Mouse (Mus musculus) lung, postnatal 25 days (tissue): Measurements from ENCODE around the gene Kcng3.

Source experiments
- DNase-seq: peaks from one replicate; pipeline ENCODE4 v3.0.0; 2022; ENCODE audit warnings: low spot score

The Kcng3 gene

DNA sequence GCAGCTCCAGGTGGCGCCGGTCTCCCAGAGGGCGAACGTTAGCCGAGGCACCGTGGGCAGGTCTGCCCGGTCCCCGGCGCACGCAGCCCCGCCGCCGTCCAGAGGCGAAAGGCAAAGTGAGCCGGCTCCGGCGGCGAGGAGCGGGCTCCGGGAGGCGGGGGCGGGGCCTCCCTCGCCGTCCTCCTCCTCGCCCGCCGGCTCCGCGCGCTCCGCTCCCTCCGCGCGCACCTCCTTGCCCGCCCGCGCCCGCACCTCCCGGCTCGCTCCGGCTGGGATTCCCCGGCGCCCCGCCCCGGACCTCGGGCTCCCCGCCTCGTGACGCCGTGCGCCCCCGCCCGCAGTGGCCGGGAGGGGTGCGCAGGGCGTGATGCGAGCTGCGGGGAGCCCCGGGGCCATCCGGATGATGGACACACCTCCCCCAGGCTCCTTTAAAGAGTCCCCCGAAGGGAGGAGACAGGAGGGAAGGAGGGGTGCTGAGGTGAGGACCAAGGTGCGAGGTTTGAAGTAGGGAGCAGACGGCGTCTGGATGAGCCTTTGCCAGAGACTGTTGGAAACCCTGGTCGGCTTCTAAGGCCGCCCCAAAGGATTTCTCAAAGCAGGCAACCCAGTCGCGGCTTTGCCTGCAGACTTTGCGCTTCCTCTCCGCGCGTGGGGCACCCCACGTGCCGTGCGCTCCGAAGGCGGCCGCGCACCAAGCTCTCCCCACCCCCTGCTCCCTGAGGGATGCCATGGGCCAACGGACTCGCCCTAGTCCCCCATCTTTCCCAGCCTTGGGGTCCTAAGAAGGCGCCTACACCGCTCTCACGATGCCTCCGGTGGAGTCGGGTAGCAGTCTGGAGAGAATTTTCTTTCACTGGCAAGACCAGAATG lies at the start of gene Kcng3:
Kcng3 (minus strand) TSS at position 113 of the 870 bp plus-strand sequence.
- DNase-seq, result no peak

DNA sequence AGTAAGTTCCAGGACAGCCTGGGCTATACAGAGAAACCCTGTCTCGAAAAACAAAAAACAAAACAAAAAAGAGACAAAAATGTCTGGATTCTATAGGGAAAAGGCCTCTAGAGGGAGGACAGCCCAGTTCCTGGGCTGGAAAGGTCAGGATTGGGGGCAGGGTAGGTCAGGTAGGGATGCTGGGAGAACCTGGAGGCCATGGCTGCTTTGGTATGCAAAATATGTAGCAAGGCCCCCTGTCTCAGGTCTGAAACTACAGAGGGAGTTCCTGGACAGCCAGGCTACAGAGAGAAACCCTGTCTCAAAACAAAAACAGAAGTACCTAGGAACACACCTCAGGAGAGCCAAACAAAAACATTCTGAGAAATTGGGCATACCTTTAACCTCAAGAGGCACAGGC lies 45.7 kb upstream of the Kcng3 start:
- DNase-seq, result no peak

- no peak for DNase-seq
These were observed 41.0 kb upstream of the Kcng3 start for GRCm38 (mm10) chr17:83672685-83673084.

- no peak for DNase-seq
These were observed 36.4 kb upstream of the Kcng3 start for GRCm38 (mm10) chr17:83667934-83668690.

DNA sequence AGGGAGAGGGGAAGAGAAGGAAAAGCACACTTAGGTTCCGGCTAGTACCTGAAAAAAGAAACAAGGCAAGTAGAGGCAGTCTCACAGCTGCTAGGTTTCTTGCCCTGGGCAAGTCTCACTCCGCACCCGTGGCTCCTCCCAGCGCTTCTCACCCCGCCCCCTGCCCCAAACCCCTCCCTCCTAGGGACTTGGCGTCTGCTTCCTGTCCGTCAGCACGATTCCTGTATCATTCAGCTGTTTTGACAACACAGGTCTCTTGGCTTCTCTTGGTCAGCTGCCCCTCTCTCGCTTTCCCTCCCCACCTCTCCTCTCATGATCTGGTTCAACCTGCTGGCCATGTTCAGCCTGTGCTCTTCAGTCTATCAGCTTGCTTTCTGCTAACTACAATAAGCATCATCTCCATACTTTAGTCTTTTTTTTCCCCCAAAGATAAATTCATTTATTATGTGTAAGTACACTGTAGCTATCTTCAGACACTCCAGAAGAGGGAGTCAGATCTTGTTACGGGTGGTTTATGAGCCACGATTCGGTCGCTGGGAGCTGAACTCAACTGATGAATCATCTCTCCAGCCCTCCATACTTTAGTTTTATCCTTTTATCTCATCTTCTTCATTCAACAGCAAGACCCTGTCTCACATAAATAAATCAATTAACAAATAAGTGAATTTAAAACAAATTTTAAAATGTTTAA lies 35.0 kb upstream of the Kcng3 start:
- DNase-seq, result no peak

GRCm38 (mm10) chr17:83664761-83665160 lies 33.1 kb upstream of the Kcng3 start:
- no peak for DNase-seq

DNA sequence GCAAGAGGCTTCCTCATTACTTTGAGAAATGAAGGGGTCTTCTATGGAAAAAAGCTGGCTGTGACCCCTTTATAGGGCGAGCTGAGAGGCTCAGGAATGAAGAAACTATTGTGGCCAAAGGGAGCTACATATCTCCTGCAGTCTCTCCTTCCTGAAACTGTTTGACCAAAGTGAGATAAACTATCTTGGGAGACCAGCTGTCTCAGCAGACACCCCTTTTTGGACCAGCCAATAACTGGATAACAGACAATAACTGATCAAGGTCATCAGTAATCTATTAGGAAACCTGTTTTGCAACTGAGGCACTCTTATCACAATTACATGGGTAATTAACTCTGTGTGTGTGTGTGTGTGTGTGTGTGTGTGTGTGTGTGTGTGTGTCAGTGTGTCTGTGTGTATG lies 27.2 kb upstream of the Kcng3 start:
- no peak for DNase-seq

DNA sequence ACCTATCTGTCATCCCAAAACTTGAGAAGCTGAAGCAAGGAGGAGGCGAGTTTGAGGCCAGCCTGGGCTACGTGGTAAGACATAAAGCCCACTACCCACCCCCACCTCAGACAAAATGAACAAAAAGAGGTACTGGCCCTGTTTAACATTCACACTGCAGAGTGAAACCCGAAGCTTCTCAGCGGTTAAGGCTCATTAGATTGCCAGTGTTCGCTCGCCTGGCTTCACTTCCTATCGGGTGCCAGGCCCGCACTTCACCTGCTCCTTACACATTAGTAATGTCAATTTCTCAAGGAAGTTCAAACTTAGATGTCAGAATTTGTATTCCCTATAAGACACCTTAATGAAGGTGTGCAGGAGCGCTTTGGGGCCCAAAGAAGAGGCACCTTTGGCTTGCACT lies 25.7 kb upstream of the Kcng3 start:
- DNase-seq, result no peak

DNA sequence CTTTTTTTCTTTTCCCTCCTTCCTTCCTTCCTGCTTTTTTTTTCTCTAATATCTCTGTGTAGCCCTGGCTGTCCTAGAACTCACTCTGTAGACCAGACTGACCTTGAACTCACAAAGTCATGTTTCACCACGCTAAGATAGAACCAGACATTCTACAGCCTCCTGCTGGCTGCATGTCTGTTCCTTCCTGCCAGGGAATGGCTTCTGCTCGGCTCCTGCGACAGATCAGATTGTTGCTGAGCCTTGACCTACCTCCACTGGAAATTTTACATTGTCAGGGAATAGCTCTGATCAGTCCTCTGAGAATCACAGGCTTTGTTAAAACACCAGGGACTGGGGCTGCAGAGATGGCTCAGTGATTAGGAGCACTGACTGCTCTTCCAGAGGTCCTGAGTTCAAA lies 24.0 kb upstream of the Kcng3 start:
- DNase-seq, result no peak

DNA sequence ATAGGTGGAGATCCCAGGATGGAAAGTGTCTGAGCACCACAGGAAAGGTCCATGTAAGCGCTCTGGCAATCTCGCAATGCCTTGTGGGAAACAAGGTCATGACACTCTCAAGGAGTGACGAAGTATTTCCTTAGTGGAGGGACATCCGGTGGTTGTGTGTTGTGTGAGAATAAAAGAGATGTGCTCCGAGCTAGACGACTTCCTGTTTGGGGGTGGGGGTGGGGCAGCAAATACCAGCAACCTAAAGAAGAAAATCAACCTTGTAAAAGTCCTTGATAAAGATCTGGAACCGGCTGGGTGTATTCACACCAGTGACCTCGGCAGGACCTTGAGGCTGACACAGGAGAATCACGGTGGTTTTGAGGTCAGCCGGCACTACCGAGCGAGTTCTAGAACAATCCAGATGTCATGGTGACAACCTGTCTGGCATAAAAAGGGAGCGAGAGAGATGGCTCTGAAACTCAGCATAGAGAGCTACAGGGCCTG lies 23.0 kb upstream of the Kcng3 start:
- no peak for DNase-seq

DNA sequence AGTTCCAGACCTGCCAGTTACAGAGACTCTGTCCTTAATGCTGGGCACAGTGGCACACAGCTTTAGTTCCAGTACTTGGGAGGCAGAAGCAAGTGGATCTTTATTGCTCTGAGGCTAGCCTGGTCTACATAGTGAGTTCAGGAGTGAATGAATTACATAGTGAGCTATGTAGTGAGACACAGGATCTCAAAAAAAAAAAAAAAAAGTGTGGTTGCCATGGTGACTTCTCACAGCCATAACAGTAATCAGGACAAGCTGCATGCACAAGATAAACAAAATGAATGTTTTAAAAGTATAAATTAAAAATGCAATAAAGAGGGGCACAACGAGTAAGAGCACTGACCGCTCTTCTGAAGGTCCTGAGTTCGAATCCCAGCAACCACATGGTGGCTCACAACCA lies 21.9 kb upstream of the Kcng3 start:
- DNase-seq, result no peak

GRCm38 (mm10) chr17:83650932-83651682 lies 19.4 kb upstream of the Kcng3 start:
- DNase-seq, result no peak

- no peak for DNase-seq
These were observed 18.3 kb upstream of the Kcng3 start for GRCm38 (mm10) chr17:83649986-83650385.

GRCm38 (mm10) chr17:83647413-83647812 lies 15.7 kb upstream of the Kcng3 start:
- DNase-seq, result no peak

DNA sequence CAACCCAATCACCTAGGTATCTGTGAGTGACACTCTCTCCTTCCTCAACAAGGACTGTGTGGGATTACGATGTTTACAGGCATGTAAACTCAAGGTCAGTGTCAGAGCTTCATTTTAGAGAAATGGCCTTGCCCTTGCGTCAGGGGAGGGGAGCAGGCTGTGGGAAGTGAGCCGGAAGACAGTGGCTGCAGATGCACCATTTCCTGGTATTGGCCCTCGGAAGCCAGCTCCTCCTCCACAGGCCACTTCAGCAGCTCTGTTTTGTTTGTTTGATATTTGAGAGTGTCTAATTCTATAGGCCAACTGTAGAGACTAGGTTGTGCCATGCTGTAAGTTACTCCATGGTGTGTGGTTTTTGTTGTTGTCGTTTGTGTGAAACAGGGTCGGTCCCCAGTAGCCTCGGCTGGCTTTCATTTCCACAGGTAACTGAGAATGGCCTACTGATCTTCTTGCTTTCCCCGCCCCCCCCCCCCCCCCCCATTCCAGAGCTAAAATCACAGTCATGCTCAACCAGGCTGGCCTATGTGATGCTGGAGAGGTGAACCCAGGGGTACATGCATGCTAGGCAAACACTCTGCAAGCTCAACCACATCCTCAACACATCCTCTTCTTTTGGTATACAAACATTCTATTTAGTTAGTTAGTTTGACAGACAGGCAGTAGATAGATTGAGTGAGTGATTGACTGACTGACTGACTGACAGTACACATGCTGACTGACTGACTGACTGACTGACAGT lies 14.9 kb upstream of the Kcng3 start:
- DNase-seq, result no peak

- peak; percentile 77 for DNase-seq
These were observed 13.6 kb upstream of the Kcng3 start for GRCm38 (mm10) chr17:83645226-83645808.

- no peak for DNase-seq
These were observed 5.7 kb upstream of the Kcng3 start for GRCm38 (mm10) chr17:83637393-83637792.

DNA sequence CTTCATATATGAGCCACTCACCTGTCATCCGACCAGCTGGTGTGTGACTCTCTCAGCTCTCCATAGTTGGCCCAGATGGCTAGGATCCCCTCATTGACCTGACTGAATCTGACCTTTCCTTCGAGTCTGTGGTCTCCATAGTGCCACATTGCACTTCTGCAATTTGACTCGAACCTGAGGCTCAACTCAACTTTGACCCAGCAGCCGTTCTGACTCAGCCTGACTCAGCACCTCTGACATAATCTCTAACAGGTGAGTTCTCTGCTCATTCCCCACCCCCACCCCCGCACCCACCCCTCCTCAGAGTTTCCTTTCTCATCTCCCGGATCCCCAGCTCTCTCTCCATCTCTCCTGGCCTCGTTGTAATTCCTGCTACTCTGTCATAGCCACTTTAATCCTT lies 4.7 kb upstream of the Kcng3 start:
- DNase-seq, result no peak

DNA sequence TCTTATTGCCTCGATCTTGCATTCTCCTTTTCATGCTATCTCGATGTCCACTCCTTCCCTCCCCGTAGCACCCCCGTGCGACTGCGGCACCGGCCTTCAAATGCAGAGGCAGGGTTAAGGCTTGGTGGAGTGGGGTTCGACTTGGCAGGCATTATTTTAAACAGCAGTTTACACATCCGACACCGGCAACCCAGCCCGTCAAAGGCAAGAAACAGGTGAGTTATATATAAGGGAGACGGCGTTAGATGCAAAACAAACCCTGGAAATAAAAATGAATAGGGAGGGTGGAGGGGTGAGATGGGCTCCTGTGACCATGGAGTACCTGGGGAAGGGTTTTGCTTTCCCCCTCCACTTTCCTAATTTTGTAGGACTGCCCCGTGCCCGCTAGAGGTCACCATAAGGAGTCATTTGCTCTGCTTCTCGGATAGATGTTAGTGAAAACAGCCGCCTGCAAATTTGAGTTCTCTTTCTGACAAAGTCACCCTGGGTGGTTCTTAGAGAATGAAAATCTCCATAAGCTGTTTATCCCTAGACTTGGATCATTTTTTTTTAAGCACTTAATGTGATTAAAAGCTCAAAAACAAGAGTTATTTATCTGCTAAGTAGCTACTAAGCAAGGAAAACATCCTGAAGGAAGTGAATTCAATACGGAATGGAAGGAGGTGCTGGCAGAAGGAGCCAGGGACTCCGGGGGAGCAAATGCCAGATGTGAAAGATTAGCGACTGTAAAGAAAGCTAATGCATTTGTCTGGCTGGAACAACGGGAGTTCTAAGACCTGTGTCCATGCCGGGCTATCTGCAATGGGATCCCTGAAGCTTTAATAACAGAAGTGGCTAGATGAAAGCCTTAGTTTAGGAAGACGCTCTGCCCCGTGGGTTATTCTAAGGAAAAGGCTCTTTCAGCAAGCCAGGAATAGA lies 1.2 kb upstream of the Kcng3 start:
- DNase-seq, result peak; percentile 74
